Mouse (Mus musculus): Measurements from ENCODE around the gene Sgsm2. TPM values are rescaled to one million over a fixed set of nuclear protein-coding genes. Genes with fewer than 3 reads are reported as not detected.

Gene Sgsm2
- polyA plus RNA-seq, 1 experiment, result 7.3 TPM

DNA sequence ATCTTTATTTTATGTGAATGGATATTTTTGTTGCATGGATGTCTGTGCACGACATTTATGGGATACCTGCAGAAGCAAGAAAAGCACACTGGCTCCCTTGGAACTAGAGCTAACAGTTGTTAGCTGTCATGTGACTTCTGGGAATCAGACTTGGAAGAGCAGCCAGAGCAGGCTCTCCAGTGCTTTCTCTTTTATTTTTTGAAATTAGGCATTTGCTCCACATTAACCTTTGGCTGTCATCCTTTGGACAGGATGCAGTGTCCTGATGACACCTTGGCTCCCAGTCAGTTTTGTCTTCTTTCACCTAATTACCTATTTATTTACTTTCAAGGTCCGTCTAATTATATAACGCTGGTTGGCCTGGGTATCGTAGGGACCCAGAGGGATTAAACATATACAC lies 2.2 kb downstream of the Sgsm2 start:
- TF ChIP-seq CTCF (IDR thresholded peaks at IDR 0.05; ENCODE audit: extremely low read depth, insufficient read depth, insufficient read length, insufficient replicate concordance) (no peak), POLR2A (IDR thresholded peaks at IDR 0.05; ENCODE audit: low read depth, low read length) (no peak)
- Histone ChIP-seq H3K4me1 (ENCODE audit: control insufficient read depth, insufficient read depth, insufficient read length) (peaks cover 3% of the 10 kb centered on the region; the same call in 1 of the 2 replicates), H3K36me3 (ENCODE audit: control insufficient read depth, insufficient read depth, low read length) (peaks cover 1% of the 10 kb centered on the region; the same call in 1 of the 2 replicates), H3K27me3 (ENCODE audit: control insufficient read depth, insufficient read depth, low read length) (no peaks in the 10 kb centered on the region), H3K4me3 (ENCODE audit: extremely low read depth, insufficient read depth, insufficient read length) (no peak overlapping the region), H3K27ac (ENCODE audit: insufficient read depth, low read length) (no peak overlapping the region)
- no peak for DNase-seq (ENCODE audit: low read depth in 1 of 2, low spot score in 2 of 2)
- WGBS, result 94% methylated on average over 4 of the region's 4 CpGs

DNA sequence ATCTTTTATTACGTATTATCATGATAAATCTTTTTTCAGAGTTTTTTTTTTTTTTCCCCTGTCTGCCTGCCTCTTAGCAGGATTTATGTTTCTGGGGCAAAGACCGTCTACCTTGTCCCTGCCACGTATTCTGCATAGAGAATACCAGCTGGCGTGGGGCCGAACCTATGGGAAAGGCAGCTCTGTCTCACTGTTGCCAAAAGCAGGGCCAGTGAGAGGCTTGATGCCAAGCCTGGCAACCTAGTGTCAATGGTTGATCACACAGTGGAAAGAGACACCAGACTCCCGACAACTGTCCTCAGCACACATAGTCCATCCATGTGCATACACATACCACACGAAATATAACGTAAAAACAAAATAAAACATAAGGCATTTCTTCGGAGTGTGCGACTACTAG lies 13.8 kb downstream of the Sgsm2 start:
- no peak for DNase-seq (ENCODE audit: low read depth in 1 of 2, low spot score in 2 of 2)

GRCm38 (mm10) chr11:74881979-74882378 lies 14.9 kb downstream of the Sgsm2 start:
- no peak for DNase-seq (ENCODE audit: low read depth in 1 of 2, low spot score in 2 of 2)
- Histone ChIP-seq H3K27ac (ENCODE audit: insufficient read depth, low read length) (no peak overlapping the region), H3K4me1 (ENCODE audit: control insufficient read depth, insufficient read depth, insufficient read length) (no peaks in the 10 kb centered on the region), H3K36me3 (ENCODE audit: control insufficient read depth, insufficient read depth, low read length) (no peaks in the 10 kb centered on the region), H3K27me3 (ENCODE audit: control insufficient read depth, insufficient read depth, low read length) (no peaks in the 10 kb centered on the region), H3K4me3 (ENCODE audit: extremely low read depth, insufficient read depth, insufficient read length) (no peak overlapping the region)
- 95% methylated on average over 14 of the region's 14 CpGs for WGBS
- TF ChIP-seq POLR2A (IDR thresholded peaks at IDR 0.05; ENCODE audit: low read depth, low read length), result no peak
- no peak for TF ChIP-seq CTCF (IDR thresholded peaks at IDR 0.05; ENCODE audit: extremely low read depth, insufficient read depth, insufficient read length, insufficient replicate concordance)

More for the DNA sequence above, 13.8 kb downstream of the Sgsm2 start:
- Histone ChIP-seq H3K4me1 (ENCODE audit: control insufficient read depth, insufficient read depth, insufficient read length) (no peaks in the 10 kb centered on the region), H3K27ac (ENCODE audit: insufficient read depth, low read length) (no peak overlapping the region), H3K27me3 (ENCODE audit: control insufficient read depth, insufficient read depth, low read length) (no peaks in the 10 kb centered on the region), H3K4me3 (ENCODE audit: extremely low read depth, insufficient read depth, insufficient read length) (no peak overlapping the region), H3K36me3 (ENCODE audit: control insufficient read depth, insufficient read depth, low read length) (no peaks in the 10 kb centered on the region)
- WGBS, result 95% methylated on average over 10 of the region's 10 CpGs
- TF ChIP-seq CTCF (IDR thresholded peaks at IDR 0.05; ENCODE audit: extremely low read depth, insufficient read depth, insufficient read length, insufficient replicate concordance) (no peak), POLR2A (IDR thresholded peaks at IDR 0.05; ENCODE audit: low read depth, low read length) (no peak)

DNA sequence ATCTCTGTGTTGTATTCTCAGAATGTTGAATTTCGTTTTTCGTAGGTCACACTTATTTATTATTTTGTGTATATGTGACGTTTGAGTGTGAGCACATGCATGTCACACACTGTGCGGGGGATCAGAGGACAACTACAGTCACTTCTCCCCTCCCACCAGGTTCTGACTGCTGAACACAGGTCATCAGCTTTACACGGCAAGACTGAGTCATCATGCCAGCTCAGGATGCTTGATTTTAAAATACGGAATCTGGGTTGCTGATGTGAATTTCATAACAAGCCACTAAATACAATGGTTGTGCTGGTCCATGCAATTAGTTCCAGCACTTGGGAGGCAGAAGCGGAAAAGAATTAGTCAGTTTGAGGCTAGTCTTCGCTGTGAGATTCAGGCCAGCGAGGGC lies 15.9 kb downstream of the Sgsm2 start:
- no peak overlapping the region for H3K4me3 ChIP-seq (ENCODE audit: extremely low read depth, insufficient read depth, insufficient read length)
- no peaks in the 10 kb centered on the region for H3K4me1 ChIP-seq (ENCODE audit: control insufficient read depth, insufficient read depth, insufficient read length)
- no peak for DNase-seq (ENCODE audit: low read depth in 1 of 2, low spot score in 2 of 2)
- TF ChIP-seq POLR2A (IDR thresholded peaks at IDR 0.05; ENCODE audit: low read depth, low read length), result no peak
- no peak for TF ChIP-seq CTCF (IDR thresholded peaks at IDR 0.05; ENCODE audit: extremely low read depth, insufficient read depth, insufficient read length, insufficient replicate concordance)
- no peaks in the 10 kb centered on the region for H3K36me3 ChIP-seq (ENCODE audit: control insufficient read depth, insufficient read depth, low read length)
- H3K27ac ChIP-seq (ENCODE audit: insufficient read depth, low read length), result no peak overlapping the region
- WGBS, result 92% methylated on average over 9 of the region's 9 CpGs
- no peaks in the 10 kb centered on the region for H3K27me3 ChIP-seq (ENCODE audit: control insufficient read depth, insufficient read depth, low read length)

- Histone ChIP-seq H3K4me1 (ENCODE audit: control insufficient read depth, insufficient read depth, insufficient read length) (no peaks in the 10 kb centered on the region), H3K27ac (ENCODE audit: insufficient read depth, low read length) (no peak overlapping the region), H3K4me3 (ENCODE audit: extremely low read depth, insufficient read depth, insufficient read length) (no peak overlapping the region), H3K36me3 (ENCODE audit: control insufficient read depth, insufficient read depth, low read length) (no peaks in the 10 kb centered on the region), H3K27me3 (ENCODE audit: control insufficient read depth, insufficient read depth, low read length) (no peaks in the 10 kb centered on the region)
- TF ChIP-seq CTCF (IDR thresholded peaks at IDR 0.05; ENCODE audit: extremely low read depth, insufficient read depth, insufficient read length, insufficient replicate concordance), result no peak
- TF ChIP-seq POLR2A (IDR thresholded peaks at IDR 0.05; ENCODE audit: low read depth, low read length), result no peak
- 49% methylated on average over 9 of the region's 9 CpGs for WGBS
- DNase-seq (ENCODE audit: low read depth in 1 of 2, low spot score in 2 of 2), result no peak
Observed at GRCm38 (mm10) chr11:74876801-74877200, 20.1 kb downstream of the Sgsm2 start.

- Histone ChIP-seq H3K4me3 (ENCODE audit: extremely low read depth, insufficient read depth, insufficient read length) (no peak overlapping the region), H3K27me3 (ENCODE audit: control insufficient read depth, insufficient read depth, low read length) (no peaks in the 10 kb centered on the region), H3K36me3 (ENCODE audit: control insufficient read depth, insufficient read depth, low read length) (no peaks in the 10 kb centered on the region), H3K27ac (ENCODE audit: insufficient read depth, low read length) (no peak overlapping the region), H3K4me1 (ENCODE audit: control insufficient read depth, insufficient read depth, insufficient read length) (no peaks in the 10 kb centered on the region)
- WGBS, result 91% methylated on average over 3 of the region's 3 CpGs
- TF ChIP-seq POLR2A (IDR thresholded peaks at IDR 0.05; ENCODE audit: low read depth, low read length), result no peak
- no peak for TF ChIP-seq CTCF (IDR thresholded peaks at IDR 0.05; ENCODE audit: extremely low read depth, insufficient read depth, insufficient read length, insufficient replicate concordance)
- no peak for DNase-seq (ENCODE audit: low read depth in 1 of 2, low spot score in 2 of 2)
Observed at GRCm38 (mm10) chr11:74874630-74875029, 22.2 kb downstream of the Sgsm2 start.

DNA sequence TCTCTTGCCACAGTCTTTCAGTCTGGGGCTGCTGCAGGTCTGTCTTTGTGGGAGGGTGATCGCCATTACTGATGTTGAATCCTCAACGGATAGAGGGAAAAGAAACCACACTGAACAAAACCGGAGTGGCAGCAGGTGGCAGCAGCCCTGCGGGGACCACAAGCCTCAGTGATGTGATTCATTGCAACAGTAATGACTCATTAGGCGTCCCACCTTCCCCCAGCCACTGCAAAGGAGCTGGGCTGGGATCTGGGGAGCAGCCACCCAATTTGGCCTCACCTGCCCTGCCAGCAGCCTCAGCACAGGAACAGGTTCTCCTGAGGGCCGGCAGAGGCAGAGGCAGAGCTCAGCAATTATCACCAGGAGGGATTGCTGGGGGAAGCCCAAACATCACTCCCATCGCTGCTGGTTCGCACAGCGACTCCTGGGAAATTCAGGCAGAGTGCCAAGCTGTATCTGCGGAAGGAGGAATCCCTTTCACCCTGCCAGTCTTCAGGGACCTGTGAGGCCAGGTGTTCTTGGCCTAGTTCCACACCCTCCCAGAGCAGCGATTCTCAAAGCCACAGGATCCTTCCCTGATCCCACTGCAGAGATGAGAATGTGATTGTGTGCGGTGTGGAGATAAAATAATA lies 25.8 kb downstream of the Sgsm2 start:
- WGBS, result 77% methylated on average over 12 of the region's 12 CpGs
- H3K4me3 ChIP-seq (ENCODE audit: extremely low read depth, insufficient read depth, insufficient read length), result no peak overlapping the region
- no peaks in the 10 kb centered on the region for H3K4me1 ChIP-seq (ENCODE audit: control insufficient read depth, insufficient read depth, insufficient read length)
- H3K27ac ChIP-seq (ENCODE audit: insufficient read depth, low read length), result no peak overlapping the region
- H3K27me3 ChIP-seq (ENCODE audit: control insufficient read depth, insufficient read depth, low read length), result no peaks in the 10 kb centered on the region
- TF ChIP-seq POLR2A (IDR thresholded peaks at IDR 0.05; ENCODE audit: low read depth, low read length), result no peak
- no peak for TF ChIP-seq CTCF (IDR thresholded peaks at IDR 0.05; ENCODE audit: extremely low read depth, insufficient read depth, insufficient read length, insufficient replicate concordance)
- DNase-seq (ENCODE audit: low read depth in 1 of 2, low spot score in 2 of 2), result no peak
- H3K36me3 ChIP-seq (ENCODE audit: control insufficient read depth, insufficient read depth, low read length), result no peaks in the 10 kb centered on the region

Measured in spleen, adult 2 months (tissue).